Mouse (Mus musculus): Measurements from ENCODE around the gene Cep19. TPM values are rescaled to one million over a fixed set of nuclear protein-coding genes. Genes with fewer than 3 reads are reported as not detected.

Gene Cep19
- polyA plus RNA-seq, 1 experiment from 2014 or later, result 49.1 TPM

GRCm38 (mm10) chr16:32102295-32102694 lies 2.7 kb downstream of the Cep19 start:
- Histone ChIP-seq H3K36me3 (ENCODE audit: control insufficient read depth, insufficient read depth, low read length) (peaks cover 22% of the 10 kb centered on the region), H3K4me1 (ENCODE audit: control insufficient read depth, insufficient read depth, low read length) (peaks cover 14% of the 10 kb centered on the region), H3K27ac (ENCODE audit: low read length) (no peak overlapping the region), H3K9ac (ENCODE audit: low read depth, low read length) (no peak overlapping the region), H3K4me3 (ENCODE audit: low read depth, low read length) (no peak overlapping the region), H3K4me2 (ENCODE audit: low read length) (no peak overlapping the region), H3K9me3 (replicated peaks; ENCODE audit: control insufficient read depth, low read length, poor library complexity, severe bottlenecking) (no peaks in the 10 kb centered on the region; the same call in 1 of the 2 replicates), H3K27me3 (ENCODE audit: control insufficient read depth, insufficient read depth, low read depth, low read length) (no peaks in the 10 kb centered on the region)
- WGBS, result 96% methylated on average over 13 of the region's 13 CpGs
- ATAC-seq, result no peak

- Histone ChIP-seq H3K27ac (ENCODE audit: low read length) (no peak overlapping the region), H3K4me3 (ENCODE audit: low read depth, low read length) (no peak overlapping the region), H3K36me3 (ENCODE audit: control insufficient read depth, insufficient read depth, low read length) (peaks cover 35% of the 10 kb centered on the region), H3K27me3 (ENCODE audit: control insufficient read depth, insufficient read depth, low read depth, low read length) (no peaks in the 10 kb centered on the region), H3K9ac (ENCODE audit: low read depth, low read length) (no peak overlapping the region), H3K4me1 (ENCODE audit: control insufficient read depth, insufficient read depth, low read length) (no peaks in the 10 kb centered on the region), H3K9me3 (replicated peaks; ENCODE audit: control insufficient read depth, low read length, poor library complexity, severe bottlenecking) (no peaks in the 10 kb centered on the region; the same call in 1 of the 2 replicates), H3K4me2 (ENCODE audit: low read length) (no peak overlapping the region)
- WGBS, result 97% methylated on average over 1 of the region's 1 CpGs
- ATAC-seq, result no peak
Measured at GRCm38 (mm10) chr16:32105698-32106097, 6.1 kb downstream of the Cep19 start.

GRCm38 (mm10) chr16:32107342-32108045 lies 7.9 kb downstream of the Cep19 start:
- no peak for ATAC-seq
- Histone ChIP-seq H3K9ac (ENCODE audit: low read depth, low read length) (no peak overlapping the region), H3K27ac (ENCODE audit: low read length) (no peak overlapping the region), H3K4me3 (ENCODE audit: low read depth, low read length) (no peak overlapping the region), H3K9me3 (replicated peaks; ENCODE audit: control insufficient read depth, low read length, poor library complexity, severe bottlenecking) (no peaks in the 10 kb centered on the region; the same call in 1 of the 2 replicates), H3K27me3 (ENCODE audit: control insufficient read depth, insufficient read depth, low read depth, low read length) (no peaks in the 10 kb centered on the region), H3K4me2 (ENCODE audit: low read length) (no peak overlapping the region), H3K36me3 (ENCODE audit: control insufficient read depth, insufficient read depth, low read length) (peaks cover 35% of the 10 kb centered on the region), H3K4me1 (ENCODE audit: control insufficient read depth, insufficient read depth, low read length) (no peaks in the 10 kb centered on the region)
- 95% methylated on average over 12 of the region's 12 CpGs for whole genome bisulfite sequencing

GRCm38 (mm10) chr16:32108170-32108569 lies 8.6 kb downstream of the Cep19 start:
- Histone ChIP-seq H3K4me1 (ENCODE audit: control insufficient read depth, insufficient read depth, low read length) (no peaks in the 10 kb centered on the region), H3K27me3 (ENCODE audit: control insufficient read depth, insufficient read depth, low read depth, low read length) (no peaks in the 10 kb centered on the region), H3K9me3 (replicated peaks; ENCODE audit: control insufficient read depth, low read length, poor library complexity, severe bottlenecking) (no peaks in the 10 kb centered on the region; the same call in 1 of the 2 replicates), H3K4me2 (ENCODE audit: low read length) (no peak overlapping the region), H3K4me3 (ENCODE audit: low read depth, low read length) (no peak overlapping the region), H3K27ac (ENCODE audit: low read length) (no peak overlapping the region), H3K36me3 (ENCODE audit: control insufficient read depth, insufficient read depth, low read length) (peaks cover 35% of the 10 kb centered on the region), H3K9ac (ENCODE audit: low read depth, low read length) (no peak overlapping the region)
- 84% methylated on average over 7 of the region's 7 CpGs for WGBS
- ATAC-seq, result no peak

GRCm38 (mm10) chr16:32108578-32108977 lies 9.0 kb downstream of the Cep19 start:
- Histone ChIP-seq H3K4me2 (ENCODE audit: low read length) (no peak overlapping the region), H3K4me1 (ENCODE audit: control insufficient read depth, insufficient read depth, low read length) (no peaks in the 10 kb centered on the region), H3K27ac (ENCODE audit: low read length) (no peak overlapping the region), H3K36me3 (ENCODE audit: control insufficient read depth, insufficient read depth, low read length) (peaks cover 31% of the 10 kb centered on the region), H3K9me3 (replicated peaks; ENCODE audit: control insufficient read depth, low read length, poor library complexity, severe bottlenecking) (no peaks in the 10 kb centered on the region; the same call in 1 of the 2 replicates), H3K4me3 (ENCODE audit: low read depth, low read length) (no peak overlapping the region), H3K27me3 (ENCODE audit: control insufficient read depth, insufficient read depth, low read depth, low read length) (no peaks in the 10 kb centered on the region), H3K9ac (ENCODE audit: low read depth, low read length) (no peak overlapping the region)
- no peak for ATAC-seq
- WGBS, result 89% methylated on average over 2 of the region's 2 CpGs

GRCm38 (mm10) chr16:32110951-32111699 lies 11.5 kb downstream of the Cep19 start:
- Histone ChIP-seq H3K4me3 (ENCODE audit: low read depth, low read length) (no peak overlapping the region), H3K4me1 (ENCODE audit: control insufficient read depth, insufficient read depth, low read length) (peaks cover 4% of the 10 kb centered on the region), H3K36me3 (ENCODE audit: control insufficient read depth, insufficient read depth, low read length) (peaks cover 22% of the 10 kb centered on the region), H3K27me3 (ENCODE audit: control insufficient read depth, insufficient read depth, low read depth, low read length) (no peaks in the 10 kb centered on the region), H3K9ac (ENCODE audit: low read depth, low read length) (no peak overlapping the region), H3K9me3 (replicated peaks; ENCODE audit: control insufficient read depth, low read length, poor library complexity, severe bottlenecking) (no peaks in the 10 kb centered on the region), H3K4me2 (ENCODE audit: low read length) (no peak overlapping the region), H3K27ac (ENCODE audit: low read length) (no peak overlapping the region)
- no peak for ATAC-seq
- 79% methylated on average over 15 of the region's 15 CpGs for WGBS

- Histone ChIP-seq H3K4me3 (ENCODE audit: low read depth, low read length) (no peak overlapping the region), H3K9me3 (replicated peaks; ENCODE audit: control insufficient read depth, low read length, poor library complexity, severe bottlenecking) (no peaks in the 10 kb centered on the region), H3K9ac (ENCODE audit: low read depth, low read length) (no peak overlapping the region), H3K4me1 (ENCODE audit: control insufficient read depth, insufficient read depth, low read length) (peaks cover 4% of the 10 kb centered on the region), H3K4me2 (ENCODE audit: low read length) (no peak overlapping the region), H3K36me3 (ENCODE audit: control insufficient read depth, insufficient read depth, low read length) (peaks cover 7% of the 10 kb centered on the region), H3K27me3 (ENCODE audit: control insufficient read depth, insufficient read depth, low read depth, low read length) (no peaks in the 10 kb centered on the region), H3K27ac (ENCODE audit: low read length) (no peak overlapping the region)
- WGBS, result 71% methylated on average over 23 of the region's 23 CpGs
- no peak for ATAC-seq
Measured at GRCm38 (mm10) chr16:32113541-32114218, 14.1 kb downstream of the Cep19 start.

GRCm38 (mm10) chr16:32114406-32114805 lies 14.8 kb downstream of the Cep19 start:
- H3K27ac ChIP-seq (ENCODE audit: low read length), result no peak overlapping the region
- ATAC-seq, result no peak
- H3K36me3 ChIP-seq (ENCODE audit: control insufficient read depth, insufficient read depth, low read length), result peaks cover 3% of the 10 kb centered on the region; the same call in 1 of the 2 replicates
- H3K9me3 ChIP-seq (replicated peaks; ENCODE audit: control insufficient read depth, low read length, poor library complexity, severe bottlenecking), result no peaks in the 10 kb centered on the region
- WGBS, result 88% methylated on average over 10 of the region's 10 CpGs
- H3K9ac ChIP-seq (ENCODE audit: low read depth, low read length), result no peak overlapping the region
- no peaks in the 10 kb centered on the region for H3K27me3 ChIP-seq (ENCODE audit: control insufficient read depth, insufficient read depth, low read depth, low read length)
- H3K4me1 ChIP-seq (ENCODE audit: control insufficient read depth, insufficient read depth, low read length), result peaks cover 4% of the 10 kb centered on the region
- H3K4me2 ChIP-seq (ENCODE audit: low read length), result no peak overlapping the region
- H3K4me3 ChIP-seq (ENCODE audit: low read depth, low read length), result no peak overlapping the region
